9 mouse cellular contexts compared by ENCODE assay signal in genomic region chr16:84355118-84355517, GRCm38 (mm10).
"Had no signal": no experiment of that assay in that cellular context is flagged by ENCODE, and none has a peak within 500 bp of the region (broad histone marks: within the 10 kb centered on the region; RNA-seq: fewer than 3 reads in every experiment).

No protein-coding gene starts in this region.

- DNase-seq: kidney, adult 11 months; kidney, adult 8-10 months; kidney, postnatal 10 days; kidney, postnatal 36 days; liver, embryonic 13.5 days; lung, adult 2 months; lung, postnatal 14 days; thymus, adult 2 months; thymus, postnatal 25 days had no signal
